Mouse (Mus musculus) cerebellum, postnatal 10 days (tissue): ENCODE measurements at regions not wholly inside any gene's neighbourhood (a gene's known extent, or its start where the extent isn't known, plus 50 kb on each side); places are given as distances from the start of the nearest gene placed in this dataset.
A peak's percentile ranks its signal among the peaks of the same experiment; 100 is the strongest.

Experiments used
- DNase-seq, 2 experiments: peaks; one replicate each; pipeline ENCODE4 v3.0.0; 2021; ENCODE audit warnings: mixed read lengths in 2 of 2

- peak; percentile 59 to 75 for DNase-seq
These were observed 54.4 kb upstream of the Csrp1 start for GRCm38 (mm10) chr1:135665484-135665883.

GRCm38 (mm10) chr1:135668331-135668730, 51.5 kb upstream of the Csrp1 start:
- DNase-seq = no peak

- DNase-seq = no peak
These were observed 50.9 kb upstream of the Csrp1 start for GRCm38 (mm10) chr1:135668951-135669350.

GRCm38 (mm10) chr1:135669803-135670202, 50.1 kb upstream of the Csrp1 start:
- peak; percentile 80 to 81 for DNase-seq
